Mouse (Mus musculus) testis, adult 2 months (tissue): Measurements from ENCODE around the gene Hist2h2ab.

Experiments used
- CTCF ChIP-seq: fragments of 200-500 bp; IDR thresholded peaks from 2 replicates; pipeline ENCODE4 v1.5.1; 2012; ENCODE audit warnings: low read depth, mild to moderate bottlenecking, inconsistent platforms, low read length, moderate library complexity; ENCODE audit not compliant: control insufficient read depth, insufficient read depth, insufficient replicate concordance
- POLR2A ChIP-seq: fragments of 200-500 bp; IDR thresholded peaks from 2 replicates; pipeline ENCODE4 v1.6.1; 2012; ENCODE audit warnings: low read depth, mild to moderate bottlenecking, inconsistent platforms, low read length, moderate library complexity; ENCODE audit not compliant: control insufficient read depth

GRCm38 (mm10) chr3:96228828-96229227 lies 9.2 kb downstream of the Hist2h2ab start:
- TF ChIP-seq CTCF (no peak), POLR2A (no peak)
